Mouse (Mus musculus) cerebellum, postnatal 10 days (tissue): Measurements from ENCODE around the gene Slamf9.

ENCODE experiments used
- DNase-seq, 2 experiments: peaks; one replicate each; pipeline ENCODE4 v3.0.0; 2021; ENCODE audit warnings: mixed read lengths in 2 of 2

Gene Slamf9

GRCm38 (mm10) chr1:172490261-172490661, 15.1 kb downstream of the Slamf9 start:
- DNase-seq = peak; percentile 97 to 98

DNA sequence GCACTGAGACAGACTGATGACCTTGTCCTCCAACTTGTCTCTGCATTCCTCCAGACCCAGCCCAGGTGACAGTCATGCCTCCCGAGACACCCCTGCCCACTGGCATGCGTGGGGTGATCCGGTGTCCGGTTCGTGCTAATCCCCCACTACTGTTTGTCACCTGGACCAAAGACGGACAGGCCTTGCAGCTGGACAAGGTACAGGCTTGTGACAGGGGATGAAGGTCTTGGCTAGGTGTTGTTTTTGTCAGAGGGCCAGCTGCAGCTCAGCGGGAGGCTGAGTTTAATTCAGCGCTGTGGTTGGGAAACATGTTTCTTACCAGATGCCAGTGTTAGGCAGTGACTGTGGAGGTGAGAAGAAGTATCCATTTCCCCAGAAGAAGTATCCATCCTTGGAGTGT, 16.9 kb downstream of the Slamf9 start:
- DNase-seq = no peak

DNA sequence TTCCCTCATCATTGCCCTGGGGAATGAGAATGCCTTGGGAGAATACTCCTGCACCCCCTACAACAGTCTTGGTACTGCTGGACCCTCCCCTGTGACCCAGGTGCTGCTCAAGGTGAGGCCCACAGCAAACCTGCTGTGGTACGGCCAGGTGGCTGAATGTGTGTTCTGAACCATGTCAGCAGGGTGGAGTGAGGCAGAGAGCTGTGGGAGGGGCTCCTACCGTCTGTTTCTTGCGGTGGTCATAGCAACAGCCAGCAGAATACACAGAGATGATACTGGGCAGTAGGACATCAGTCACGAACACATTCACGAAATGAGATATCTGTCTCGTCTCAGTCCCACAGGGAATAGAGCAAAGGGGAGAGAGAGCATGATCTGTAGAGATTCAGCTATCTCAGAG, 18.4 kb downstream of the Slamf9 start:
- no peak for DNase-seq

DNA sequence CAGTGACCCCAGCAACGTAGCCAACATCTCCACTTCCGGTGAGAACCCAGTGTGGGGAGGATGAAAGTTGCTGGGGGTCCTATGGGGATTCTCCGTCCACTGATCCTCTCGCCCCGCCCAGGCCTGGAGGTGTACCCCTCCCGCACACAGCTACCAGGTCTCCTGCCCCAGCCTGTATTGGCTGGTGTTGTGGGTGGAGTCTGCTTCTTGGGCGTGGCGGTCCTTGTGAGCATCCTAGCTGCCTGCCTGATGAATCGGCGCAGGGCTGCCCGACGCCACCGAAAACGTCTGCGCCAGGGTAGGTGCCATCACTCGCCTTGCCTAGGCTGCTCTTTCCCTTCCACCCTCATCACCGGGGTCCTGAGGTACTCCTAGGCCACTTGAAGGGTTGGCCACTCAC, 20.9 kb downstream of the Slamf9 start:
- no peak for DNase-seq

DNA sequence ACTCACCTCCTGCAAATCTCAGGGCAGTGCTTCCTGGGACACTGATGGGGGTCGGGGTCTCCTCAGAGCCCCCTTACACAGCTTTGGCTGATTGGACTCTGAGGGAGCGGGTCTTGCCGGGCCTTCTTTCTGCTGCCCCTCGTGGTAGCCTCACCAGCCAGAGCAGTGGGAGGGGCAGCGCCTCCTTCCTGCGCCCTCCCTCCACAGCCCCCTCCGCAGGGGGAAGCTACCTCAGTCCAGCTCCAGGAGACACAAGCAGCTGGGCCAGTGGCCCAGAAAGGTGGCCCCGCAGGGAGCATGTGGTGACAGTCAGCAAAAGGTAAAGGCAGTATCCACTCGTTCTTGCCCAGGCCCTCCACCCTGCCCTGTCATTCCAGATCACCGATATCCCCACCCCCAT, 22.3 kb downstream of the Slamf9 start:
- DNase-seq = no peak

- DNase-seq = peak; percentile 49 to 66
Observed at GRCm38 (mm10) chr1:172499765-172500441, 24.7 kb downstream of the Slamf9 start, which contains the start of gene Tagln2. Gene Tagln2, plus strand, starts transcription at chr1:172500047.

- peak; percentile 35 to 56 for DNase-seq
Observed at GRCm38 (mm10) chr1:172500451-172501370, 25.6 kb downstream of the Slamf9 start.

DNA sequence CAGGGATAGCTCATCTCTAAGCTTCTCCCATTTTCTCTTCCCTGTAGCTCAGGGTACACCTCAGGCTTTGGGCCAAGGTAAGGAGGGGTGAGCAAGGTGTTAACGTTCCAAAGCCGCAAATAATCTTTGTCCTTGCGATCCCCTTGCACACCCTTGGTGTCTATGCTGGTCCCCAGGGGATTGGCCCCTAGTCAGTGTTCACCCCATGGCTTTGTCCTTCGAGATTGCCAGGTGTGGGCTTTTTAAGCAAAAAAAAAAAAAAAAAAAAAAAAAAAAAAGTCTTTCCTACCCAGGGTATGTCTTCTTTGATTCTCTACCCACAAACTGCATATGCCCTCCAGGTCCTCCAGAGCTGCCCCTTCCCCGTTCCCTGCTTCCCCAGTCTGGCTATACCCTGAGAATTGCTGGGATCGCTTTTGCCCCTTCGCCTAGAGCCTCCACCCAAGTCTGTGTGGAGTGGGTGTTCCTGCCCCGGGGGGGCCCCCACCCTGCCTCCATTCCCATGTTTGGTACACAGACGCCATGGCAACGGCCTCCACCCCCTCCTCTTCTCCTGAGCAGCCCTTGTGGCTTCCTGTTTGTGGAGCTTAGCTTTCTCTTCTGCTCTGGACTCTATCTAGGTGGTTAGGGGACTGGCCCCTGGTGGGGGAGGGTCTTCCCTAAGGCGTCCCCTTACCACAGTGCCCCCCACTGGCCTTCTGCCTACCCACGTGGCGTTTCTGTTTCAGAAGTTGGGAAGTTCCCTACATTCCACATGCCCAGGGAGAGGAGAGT, 26.4 kb downstream of the Slamf9 start:
- DNase-seq = peak in 1 of 2 experiments; percentile 19

- DNase-seq = no peak
Observed at GRCm38 (mm10) chr1:172502145-172503110, 27.3 kb downstream of the Slamf9 start.

DNA sequence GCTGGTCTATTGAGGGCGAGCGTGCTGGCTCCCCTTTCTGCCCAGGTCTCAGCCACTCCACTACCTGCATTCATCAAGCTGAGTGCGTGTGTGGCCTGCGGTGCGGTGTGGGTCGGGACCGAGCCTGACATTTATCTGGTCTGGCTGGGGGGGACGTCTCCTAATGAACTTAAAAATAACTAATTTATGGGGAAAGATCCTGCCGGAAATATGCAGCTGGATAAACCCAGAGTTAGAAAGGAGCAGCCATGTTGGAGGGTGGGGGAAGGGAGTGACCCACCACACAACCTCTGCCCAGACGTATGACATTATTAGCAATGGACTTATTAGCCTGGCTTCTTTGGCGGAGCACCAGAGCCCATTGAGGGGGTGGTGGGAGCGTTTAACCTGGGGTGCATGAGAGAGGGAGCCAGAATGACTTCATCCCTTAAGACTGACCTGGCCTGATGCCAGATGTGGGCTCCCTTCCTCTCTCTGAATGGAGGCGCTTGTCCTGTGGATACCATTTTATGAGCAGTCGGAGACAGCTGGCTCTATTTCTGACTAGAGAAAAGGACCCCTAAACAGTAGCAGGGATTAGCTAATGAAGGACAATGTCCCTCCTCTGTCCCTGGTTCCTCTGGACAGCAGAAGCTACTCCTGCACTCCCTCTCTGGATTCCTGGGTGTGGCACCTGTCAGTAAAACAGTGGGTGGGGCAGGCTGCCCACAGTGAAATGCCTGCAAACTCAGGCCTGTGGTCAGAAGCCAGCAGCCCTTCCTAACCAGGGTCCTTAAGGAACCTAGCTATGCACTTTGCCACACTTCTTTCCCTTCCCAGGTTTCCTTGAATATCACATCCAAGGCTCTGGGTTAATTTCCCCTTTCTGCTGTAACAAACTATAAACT, 28.2 kb downstream of the Slamf9 start:
- peak; percentile 51 to 59 for DNase-seq

DNA sequence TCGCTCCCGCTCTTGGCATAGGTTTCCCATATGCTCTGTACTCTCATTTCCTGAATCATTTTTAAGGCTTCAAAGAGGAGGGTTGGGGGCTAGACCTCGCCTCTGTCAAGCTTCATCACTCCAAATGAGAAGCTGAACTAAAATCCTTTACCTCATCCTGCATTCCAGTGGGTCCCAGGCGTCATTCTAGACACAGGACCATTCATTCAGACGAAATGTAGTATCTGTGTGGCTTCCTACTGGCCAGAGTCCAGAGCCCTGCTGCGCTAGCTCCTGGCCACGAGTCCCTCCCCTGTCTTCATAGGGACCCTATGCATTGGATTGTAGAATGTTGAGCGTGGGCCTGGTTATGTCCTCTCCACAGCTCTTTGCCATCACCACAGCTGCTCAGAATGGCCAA, 29.6 kb downstream of the Slamf9 start:
- DNase-seq = peak in 1 of 2 experiments; percentile 47

DNA sequence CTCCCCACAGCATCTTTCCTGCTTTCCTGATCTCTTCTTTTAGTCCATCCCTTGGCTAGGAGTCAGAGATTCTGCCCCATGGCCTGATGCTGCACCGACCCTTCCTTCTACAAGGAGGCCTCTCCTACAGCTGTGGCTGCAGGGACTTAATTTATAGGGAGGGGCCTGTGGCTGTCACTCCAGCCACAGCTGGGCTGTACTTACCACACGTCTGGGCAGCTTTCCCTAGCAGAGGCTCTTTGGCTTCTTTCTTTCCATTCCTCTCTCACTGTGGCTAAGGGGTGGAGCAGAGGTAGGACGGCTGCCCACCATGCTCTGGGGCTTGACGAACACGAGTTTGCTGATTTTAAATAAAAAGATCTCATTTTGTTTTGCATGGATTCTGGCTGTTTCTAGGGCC, 31.8 kb downstream of the Slamf9 start:
- no peak for DNase-seq

- DNase-seq = no peak
Observed at GRCm38 (mm10) chr1:172507701-172508100, 32.5 kb downstream of the Slamf9 start.

DNA sequence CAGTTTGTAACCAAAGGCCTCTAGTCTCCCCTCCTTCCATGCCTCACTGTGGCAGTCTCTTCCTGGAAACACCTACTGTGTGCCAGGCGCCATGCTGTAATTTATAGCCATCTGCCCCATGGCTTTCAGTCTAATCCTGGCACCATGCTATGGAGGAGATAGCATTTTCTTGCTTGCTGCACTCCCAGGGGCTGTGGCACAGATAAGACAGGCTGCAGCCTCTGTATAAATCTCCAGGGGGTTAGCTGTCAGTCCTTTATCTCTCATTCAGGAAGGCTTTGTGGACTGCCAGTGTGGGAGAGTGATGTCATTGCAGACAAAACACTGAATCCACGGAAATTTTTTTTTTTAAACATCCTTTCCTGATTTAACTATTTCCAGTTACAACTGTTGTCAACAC, 33.0 kb downstream of the Slamf9 start:
- DNase-seq = no peak

DNA sequence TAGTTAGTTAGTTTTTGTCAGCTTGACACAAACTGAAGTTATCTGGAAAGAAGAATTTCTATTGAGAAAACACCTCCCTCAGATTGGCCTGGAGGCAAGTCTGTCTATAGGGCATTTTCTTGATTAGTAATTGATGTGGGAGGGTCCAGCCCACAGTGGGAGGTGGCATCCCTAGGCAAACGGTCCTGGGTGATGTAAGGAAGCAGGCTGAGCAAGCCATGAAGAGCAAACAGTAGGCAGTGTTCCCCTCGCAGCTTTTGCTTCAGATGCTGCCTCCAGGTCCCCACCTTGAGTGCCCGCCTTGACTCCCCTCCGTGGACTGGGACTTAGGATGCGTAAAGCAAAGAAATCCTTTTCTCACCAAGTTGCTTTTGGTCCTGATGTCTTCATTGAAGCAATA, 34.1 kb downstream of the Slamf9 start:
- no peak for DNase-seq

GRCm38 (mm10) chr1:172509983-172510382, 34.8 kb downstream of the Slamf9 start:
- no peak for DNase-seq

- no peak for DNase-seq
Observed at GRCm38 (mm10) chr1:172510421-172510972, 35.3 kb downstream of the Slamf9 start.

DNA sequence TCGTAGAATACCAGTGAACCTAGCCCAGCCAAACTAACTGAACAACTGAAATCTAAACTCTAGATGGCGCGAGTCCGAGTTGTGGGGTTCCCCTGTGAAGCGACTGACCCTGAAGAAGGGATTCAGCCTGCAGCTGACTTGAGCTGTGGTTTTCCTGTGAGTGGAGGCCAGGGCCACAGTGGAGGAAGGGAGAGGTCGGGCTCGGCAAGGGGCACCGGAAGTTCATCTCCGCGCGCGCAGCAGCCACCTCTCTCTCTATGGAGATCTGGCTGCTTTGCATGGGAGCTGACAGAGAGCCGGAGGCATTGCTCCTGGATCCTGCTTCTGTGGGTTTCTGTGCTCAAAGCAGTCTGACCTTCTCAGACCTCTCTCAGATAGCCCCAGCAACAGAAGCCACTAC, 37.8 kb downstream of the Slamf9 start:
- DNase-seq = no peak

DNA sequence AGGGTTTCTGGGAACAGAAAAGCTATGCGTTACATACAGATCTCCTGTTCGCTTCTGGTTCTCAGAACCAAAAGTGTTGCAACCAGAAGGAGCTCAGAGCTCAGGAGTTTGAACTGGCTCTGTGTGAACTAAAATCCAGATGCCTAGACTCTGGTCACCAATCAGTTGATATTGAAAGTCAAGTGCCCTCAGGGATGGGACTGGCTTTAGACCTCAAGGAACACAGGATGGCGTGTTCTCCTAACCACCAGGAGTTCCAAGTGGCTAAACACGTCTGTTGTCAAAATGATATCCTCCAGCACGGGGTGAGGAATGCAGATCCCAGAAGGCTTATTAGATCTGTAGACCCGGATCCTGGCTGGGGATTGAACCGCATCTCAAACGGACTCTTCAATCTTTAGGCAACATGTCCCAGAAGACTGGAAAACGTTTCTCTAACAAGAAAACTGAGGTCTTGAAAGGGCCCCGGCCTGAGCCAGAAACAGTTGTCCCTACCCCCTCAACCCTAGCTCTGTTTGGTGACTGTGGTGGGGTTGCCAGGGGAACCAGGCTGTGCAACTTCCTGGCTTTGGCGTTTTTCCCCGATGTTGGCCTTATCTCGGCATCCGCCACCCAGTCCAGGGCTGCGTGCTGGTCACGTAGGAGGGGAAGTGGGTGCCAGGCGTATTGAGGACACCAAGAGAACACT, 38.5 kb downstream of the Slamf9 start:
- peak in 1 of 2 experiments; percentile 34 for DNase-seq

GRCm38 (mm10) chr1:172514213-172514529, 39.0 kb downstream of the Slamf9 start:
- DNase-seq = no peak
